Mouse (Mus musculus): ENCODE data around the gene Eaf1.

Gene Eaf1

DNA sequence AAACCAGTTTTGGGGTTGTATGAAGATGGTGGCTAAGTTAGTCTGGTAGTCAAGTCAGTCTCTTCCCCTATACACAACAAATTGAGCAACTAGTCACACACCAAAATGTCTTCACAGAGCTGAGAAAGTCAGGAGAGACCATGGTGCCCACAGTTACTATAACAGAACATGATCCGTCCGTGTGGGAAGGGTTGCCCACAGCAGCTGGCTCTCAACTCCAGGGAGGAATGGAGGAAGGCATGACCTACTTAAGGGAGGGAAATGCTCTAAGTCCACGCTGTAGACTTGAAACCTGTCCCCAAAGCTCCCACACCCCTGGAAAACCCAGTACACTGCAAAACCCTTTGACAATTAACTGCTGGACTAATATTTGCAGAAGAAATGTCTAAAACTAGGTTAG, 16.1 kb downstream of the Eaf1 start:
- no peak for DNase-seq (ENCODE audit: low spot score)

DNA sequence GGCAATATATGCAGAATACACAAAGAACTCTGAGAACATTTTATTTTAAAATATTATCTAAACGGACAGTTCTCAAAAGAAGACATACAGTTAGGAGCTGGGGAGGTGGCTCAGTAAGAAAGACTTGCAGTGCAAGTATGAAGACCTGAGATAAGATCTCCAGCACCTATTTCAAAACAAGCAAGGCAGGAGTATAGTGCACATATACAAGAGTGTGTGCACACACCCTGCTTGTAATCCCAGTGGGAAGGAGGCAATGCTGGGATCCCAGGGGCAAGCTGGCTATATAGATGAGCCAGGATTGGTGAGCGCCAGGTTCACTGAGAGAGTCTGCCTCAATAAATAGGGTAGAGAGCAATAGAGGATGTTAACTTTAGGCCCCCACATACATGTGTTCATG, 21.7 kb downstream of the Eaf1 start:
- no peak for DNase-seq (ENCODE audit: low spot score)

DNA sequence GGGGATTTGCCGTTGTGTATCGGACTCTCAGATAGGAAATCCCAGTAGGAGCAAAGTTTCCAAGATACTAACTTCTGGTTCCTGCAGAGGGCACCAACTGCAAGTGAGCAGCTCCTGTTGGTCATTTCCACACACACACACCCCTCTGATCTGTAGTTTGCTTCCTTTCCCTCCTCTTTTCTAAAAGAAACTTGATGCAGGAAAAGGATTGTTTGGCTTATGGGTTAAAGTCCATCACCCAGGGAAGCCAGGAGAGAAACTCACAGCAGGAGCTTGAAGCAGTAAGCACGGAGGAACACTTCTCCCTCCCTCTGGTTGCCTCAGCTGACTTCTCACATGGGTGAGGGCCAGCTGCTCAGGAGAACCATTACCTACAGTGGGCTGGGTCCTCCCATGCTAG, 25.0 kb downstream of the Eaf1 start:
- DNase-seq (ENCODE audit: low spot score) = no peak

DNA sequence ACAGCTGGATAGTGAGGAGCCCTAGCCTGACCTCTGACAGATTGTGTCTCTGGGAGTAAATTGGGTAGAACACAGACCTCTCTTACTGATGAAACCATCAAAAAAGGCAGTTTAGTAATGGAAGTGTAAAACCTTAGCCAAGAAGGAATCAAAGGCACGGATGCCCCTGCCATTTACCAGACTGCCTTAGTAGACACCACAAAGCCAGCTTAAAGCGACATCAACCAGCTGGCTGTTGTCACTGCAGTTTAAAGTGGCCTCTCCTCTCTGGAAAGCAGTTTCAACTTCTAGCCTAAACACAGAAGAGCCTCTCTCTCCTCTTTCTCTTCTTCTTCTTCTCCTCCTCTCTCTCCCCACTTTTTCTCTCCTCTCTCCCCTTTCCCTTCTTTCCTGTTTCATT, 27.1 kb downstream of the Eaf1 start:
- no peak for DNase-seq (ENCODE audit: low spot score)

DNA sequence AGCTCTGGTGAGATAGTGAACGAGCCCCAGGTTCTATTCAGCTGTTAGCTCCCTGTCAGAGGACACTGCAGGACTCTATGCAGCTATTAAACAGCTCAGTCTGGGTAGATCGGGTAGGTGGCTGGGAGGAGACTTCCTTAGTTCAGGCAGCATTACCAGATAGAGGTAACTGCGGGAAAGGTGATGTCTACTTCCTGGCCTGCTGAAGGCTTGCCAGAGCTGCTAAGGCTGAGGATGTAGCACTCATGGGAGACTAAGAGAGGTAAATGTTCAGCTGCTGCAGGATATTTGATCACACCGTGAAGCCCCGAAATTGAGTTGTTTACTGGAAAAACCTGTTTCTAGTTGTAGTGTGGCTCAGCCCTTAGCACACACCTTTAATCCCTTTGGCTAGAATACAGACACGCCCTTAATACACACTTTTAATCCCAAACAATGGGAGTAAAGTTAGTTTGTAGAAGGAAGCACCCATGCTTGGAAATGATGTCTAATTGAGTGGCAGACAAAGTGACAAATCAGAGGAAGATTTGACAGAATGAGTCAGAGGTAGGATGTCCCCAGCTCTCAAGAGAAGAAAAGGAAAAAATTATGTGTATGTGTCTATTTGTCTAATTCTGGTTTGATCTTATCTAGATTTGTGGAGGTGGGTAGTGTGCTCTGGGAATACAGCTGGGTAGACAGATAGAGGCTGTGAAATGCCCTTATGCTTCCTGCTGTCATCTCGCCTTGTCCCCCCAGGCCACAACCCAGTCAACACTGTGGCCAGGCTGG, 31.0 kb downstream of the Eaf1 start:
- no peak for DNase-seq (ENCODE audit: low spot score)

DNA sequence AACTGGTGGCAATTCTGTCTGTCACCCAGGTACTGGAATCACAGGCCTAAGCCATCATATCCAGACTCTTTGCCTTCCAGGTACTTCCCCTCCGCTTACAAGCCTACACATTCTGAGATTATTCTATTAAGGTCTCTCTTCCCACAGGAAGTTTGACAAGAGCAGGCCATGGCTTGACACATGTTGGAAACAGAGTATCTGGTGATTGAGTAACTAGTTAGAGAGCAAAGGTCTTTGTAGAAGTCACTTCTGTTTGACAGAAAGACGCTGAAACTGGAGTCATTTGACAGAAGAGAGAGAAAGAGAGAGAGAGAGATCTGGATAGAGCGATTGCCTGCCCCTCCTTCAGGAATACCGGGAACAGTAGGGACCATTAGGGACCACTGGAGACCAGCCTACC, 36.6 kb downstream of the Eaf1 start:
- DNase-seq (ENCODE audit: low spot score) = no peak

DNA sequence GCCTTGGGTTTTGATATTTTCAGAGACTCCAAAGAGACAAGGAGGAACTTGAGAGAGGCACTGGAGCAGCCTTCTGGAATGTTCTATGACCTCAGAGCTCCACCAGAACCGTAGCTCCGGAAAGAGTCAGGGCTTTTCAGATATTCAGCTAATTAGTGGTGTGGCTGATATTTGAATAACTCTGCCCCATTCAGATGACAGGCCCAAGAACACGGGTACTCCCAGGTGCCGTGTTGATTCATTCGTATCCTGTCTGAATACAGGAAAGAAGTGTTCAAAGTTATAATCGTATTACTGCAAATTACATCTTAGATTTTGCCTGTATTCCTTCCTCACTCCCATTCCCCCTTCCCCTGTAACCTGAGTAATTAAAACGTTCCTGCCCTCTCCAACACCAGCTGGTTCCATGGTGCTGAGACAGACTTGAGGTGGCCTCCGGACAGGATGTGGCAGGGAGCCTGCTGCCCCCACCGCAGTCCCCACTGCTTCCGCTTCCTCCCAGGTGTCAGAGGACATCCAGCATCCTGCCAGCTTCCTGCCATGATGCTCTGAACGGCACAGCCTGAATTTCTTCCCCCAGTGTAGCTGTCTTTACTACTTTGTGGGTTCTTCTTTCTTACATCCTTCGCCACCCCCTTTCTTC, 37.4 kb downstream of the Eaf1 start:
- no peak for DNase-seq (ENCODE audit: low spot score)

DNA sequence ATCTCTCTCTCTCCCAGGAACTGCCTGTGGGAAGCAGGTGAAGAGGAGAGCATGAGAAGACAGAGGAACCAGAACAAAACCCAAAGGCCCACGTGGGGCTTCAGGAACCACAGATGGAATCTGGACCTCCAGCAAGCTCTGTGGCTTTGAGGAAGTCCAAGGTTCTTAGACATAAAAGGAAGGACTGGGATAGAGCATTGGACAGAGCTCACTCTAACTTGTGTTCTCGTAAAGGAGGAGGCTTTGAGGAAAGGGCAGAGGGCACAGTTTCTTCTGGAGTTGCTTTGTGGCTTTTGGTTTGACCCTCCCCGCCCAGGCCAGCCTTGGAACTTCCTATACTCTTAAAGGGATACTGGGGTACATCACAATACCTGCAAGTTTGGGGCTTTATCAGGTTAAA, 38.5 kb downstream of the Eaf1 start:
- no peak for DNase-seq (ENCODE audit: low spot score)

DNA sequence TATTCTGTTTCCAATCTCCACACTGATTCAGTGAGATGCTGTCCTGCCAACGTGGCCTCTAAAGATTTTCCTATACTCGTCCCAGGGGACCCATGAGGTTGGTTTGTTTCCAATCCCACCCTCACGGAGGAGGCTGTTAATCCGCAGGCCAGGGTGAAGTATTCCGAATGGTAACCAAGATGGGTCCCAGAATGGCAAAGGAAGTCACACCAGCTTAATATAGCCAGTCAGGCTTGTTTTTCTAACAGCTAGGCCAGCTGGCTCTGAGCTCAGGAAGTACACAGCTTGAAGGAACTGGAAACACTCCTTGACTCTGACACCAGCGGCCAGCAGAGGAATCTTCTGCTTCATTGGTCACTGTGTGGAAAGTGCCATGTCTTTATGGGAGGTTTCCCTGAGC, 43.1 kb downstream of the Eaf1 start:
- no peak for DNase-seq (ENCODE audit: low spot score)

DNA sequence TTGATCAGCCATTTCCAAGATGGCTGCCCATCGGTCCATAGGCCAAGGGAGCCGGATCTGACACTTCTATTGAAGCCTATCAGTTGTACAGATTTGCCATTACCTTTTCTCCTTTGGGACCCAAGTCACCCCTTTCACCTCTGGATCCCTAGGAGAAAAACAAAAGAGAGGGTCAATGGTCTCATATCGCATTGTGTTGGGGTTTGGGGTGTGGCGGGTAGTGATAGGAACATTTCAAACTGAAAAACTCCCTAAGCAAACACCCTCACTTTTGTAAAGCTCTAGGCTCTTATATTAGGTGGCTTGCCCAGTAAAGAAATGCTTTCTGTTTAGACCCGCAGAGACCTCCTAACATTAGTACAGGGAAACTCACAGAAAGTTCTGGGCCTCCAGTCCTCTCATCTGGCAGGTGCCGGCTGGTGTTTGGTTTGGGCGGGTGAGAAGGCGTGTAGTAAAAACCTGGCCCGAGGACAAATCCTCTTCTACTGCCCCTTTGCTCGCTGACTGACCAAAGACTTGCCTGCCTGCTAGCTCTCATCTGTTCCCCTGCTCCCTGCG, 49.8 kb downstream of the Eaf1 start:
- no peak for DNase-seq (ENCODE audit: low spot score)

DNA sequence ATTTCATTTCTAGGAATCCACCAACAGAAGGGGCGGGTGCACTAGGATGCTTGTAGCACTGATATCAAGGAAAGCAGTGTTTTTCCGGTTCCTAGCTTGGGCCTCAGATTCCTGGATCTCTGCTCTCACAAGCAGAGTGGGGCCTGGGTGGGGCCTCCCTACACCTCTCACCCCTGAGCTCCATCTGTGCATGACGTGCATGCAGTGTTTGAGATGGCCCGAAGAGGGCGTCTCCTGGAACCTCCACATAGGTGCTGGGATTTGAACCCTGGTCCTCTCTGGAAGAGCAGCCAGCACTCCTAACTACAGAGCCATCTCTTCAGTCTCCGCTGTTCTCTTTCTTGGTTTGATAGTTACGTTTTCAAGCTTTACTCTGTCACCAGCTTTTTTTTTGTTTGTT, 60.8 kb downstream of the Eaf1 start:
- no peak for DNase-seq (ENCODE audit: low spot score)

DNA sequence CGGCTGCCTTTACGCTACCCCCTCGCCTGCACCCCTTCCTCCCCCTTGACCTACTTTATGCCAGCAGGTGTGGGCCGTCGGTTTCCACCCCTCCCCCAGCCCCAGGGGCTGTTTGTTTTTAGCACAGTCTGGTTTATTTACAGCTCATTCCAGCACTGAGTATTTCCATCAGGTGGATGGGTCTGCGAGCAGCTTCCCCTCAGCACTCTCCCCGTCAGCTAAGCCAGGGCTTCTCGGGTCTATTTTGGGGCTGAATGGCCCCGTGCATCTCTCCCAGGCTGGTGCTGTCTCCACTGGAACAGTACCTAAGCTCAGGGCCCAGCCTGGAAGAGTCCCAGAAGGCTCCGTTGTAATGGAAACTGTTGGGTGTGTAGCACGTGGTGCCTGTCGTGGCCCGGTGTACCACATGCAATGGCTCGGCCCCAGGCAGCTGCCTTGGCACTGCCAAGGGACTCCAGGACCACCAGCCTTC, 61.8 kb downstream of the Eaf1 start:
- no peak for DNase-seq (ENCODE audit: low spot score)

DNA sequence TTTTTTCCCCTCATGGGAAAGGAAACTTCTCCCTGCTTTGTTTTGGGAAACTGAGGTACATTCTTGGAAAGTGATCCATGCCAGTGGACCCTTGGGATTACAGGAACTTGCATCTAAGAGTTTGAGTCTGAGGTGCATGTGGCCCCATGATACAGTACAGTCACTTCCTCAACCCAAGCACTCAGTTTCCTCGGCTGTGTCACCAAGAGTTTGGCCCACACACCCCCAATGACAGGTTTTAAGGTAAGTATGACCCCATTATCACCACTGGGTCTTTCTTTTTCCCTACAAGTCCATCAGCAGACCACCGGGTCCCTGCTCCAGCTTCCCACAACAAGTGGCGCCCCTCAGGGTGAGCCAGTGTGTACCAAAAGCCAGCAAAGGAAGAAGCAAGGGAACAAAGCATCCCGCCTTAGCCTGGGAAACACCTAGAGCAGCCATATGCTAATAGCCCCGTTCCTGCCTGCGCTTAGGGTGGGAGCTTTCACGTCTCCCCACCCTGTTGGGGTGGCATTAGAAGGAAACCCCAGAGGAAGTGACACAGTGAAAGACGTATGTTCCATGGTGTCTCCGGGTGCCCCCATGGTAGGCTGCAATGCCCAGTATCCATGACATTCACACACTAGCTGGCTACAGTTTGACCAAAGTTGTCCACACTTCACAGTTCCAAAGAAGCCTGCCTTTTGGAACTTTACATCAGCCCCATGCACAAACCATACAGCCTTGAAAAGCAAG, 62.5 kb downstream of the Eaf1 start:
- DNase-seq (ENCODE audit: low spot score) = no peak

DNA sequence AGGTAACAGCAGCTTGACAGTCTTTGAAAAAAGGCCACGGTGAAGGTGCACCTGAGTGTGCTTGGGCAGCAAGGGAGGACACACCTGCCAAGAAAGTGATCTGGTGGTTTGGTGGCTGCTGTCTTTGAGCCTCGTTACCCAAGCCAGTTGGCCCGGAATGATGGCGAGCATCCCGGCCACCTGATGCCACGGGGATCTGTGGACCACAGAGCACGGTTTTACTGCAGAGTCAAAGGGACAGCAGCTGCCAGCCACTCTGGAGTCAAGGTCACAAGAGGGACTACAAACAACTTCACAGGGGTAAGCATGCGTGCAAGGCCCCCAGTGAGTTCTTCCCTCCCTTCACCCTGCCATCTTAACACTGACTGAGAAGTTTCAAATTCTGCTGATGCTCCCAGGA, 63.1 kb downstream of the Eaf1 start:
- no peak for DNase-seq (ENCODE audit: low spot score)

DNA sequence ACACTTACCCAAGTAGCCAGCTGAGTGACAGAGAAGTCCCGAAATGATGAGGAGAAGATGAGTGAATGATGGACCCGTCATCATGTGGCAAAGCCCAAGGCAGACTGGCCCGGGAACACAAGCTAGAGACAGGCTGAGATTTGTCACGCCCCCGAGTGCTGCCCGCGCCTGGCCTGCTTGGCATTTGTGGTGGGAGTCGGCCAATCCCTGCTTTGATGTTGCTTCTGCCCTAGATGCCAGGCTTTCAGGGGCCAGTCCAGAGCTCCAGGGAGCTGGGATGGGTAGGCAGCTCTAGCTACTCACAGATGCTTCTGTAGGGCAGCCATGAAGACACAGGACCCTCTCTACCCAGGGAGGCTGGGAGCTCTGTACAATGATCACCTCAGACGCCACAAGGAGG, 63.6 kb downstream of the Eaf1 start:
- DNase-seq (ENCODE audit: low spot score) = no peak

DNA sequence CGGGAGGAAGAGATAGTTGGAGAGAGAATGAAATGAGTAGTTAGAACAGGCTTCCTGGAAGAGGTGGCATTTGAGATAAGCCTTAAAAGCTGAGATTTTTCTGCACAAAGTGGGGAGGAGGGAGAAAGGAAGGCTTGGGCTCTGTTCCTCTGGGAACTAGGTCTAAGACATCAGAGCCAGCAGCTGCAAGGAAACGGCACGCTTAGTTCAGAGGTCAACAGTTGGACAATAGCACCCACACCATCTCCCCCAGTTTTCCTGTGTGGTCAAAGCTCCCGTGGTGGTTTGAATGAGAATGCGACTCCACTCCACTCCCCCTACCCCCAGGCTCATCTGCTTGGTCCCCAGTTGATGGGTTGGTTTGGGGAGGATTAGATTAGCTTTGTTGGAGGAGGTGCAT, 65.0 kb downstream of the Eaf1 start:
- no peak for DNase-seq (ENCODE audit: low spot score)
